In genomic region chr12:99986797-99987196, GRCm38 (mm10) we compare ENCODE assay signal across 19 mouse cellular contexts. TPM values are rescaled to one million over a fixed set of nuclear protein-coding genes. Genes with fewer than 3 reads are reported as not detected.
"Had no signal": no experiment of that assay in that cellular context is flagged by ENCODE, and none has a peak within 500 bp of the region (broad histone marks: within the 10 kb centered on the region; RNA-seq: fewer than 3 reads in every experiment).

No protein-coding gene starts in this region.

- H3K9me3 ChIP-seq: liver, embryonic 15.5 days; midbrain, embryonic 12.5 days; neural tube, embryonic 15.5 days had no signal

- H3K27ac ChIP-seq: layer of hippocampus, adult 2 months; limb, embryonic 13.5 days; liver, embryonic 15.5 days; midbrain, embryonic 12.5 days; neural tube, embryonic 15.5 days had no signal

- H3K4me1 ChIP-seq: limb, embryonic 13.5 days; liver, embryonic 15.5 days; midbrain, embryonic 12.5 days; neural tube, embryonic 15.5 days had no signal

- H3K27me3 ChIP-seq: limb, embryonic 13.5 days; liver, embryonic 15.5 days; midbrain, embryonic 12.5 days; neural tube, embryonic 15.5 days had no signal

- ATAC-seq: inflammation-experienced regulatory T-cells, adult 6 months; intestine, postnatal 0 days; lung, postnatal 0 days; midbrain, embryonic 16.5 days had no signal

- H3K4me3 ChIP-seq: layer of hippocampus, adult 2 months; limb, embryonic 13.5 days; liver, embryonic 15.5 days; midbrain, embryonic 12.5 days; myocyte; neural tube, embryonic 15.5 days had no signal

- H3K4me2 ChIP-seq: limb, embryonic 13.5 days; liver, embryonic 11.5 days; liver, embryonic 15.5 days; midbrain, embryonic 12.5 days; neural tube, embryonic 15.5 days had no signal

- DNase-seq: kidney, adult 9 months; kidney, postnatal 10 days; kidney, postnatal 4 days; lung, adult 2 months; lung, postnatal 36 days; thymus, adult 18-20 months; thymus, postnatal 25 days had no signal

- H3K9ac ChIP-seq: limb, embryonic 13.5 days; liver, embryonic 15.5 days; midbrain, embryonic 12.5 days; neural tube, embryonic 15.5 days had no signal

- H3K36me3 ChIP-seq: limb, embryonic 13.5 days; liver, embryonic 15.5 days; midbrain, embryonic 12.5 days; neural tube, embryonic 15.5 days had no signal

RNA-seq across cellular contexts. Expression of gene Kcnk13, which starts 22.5 kb away (rescaled TPM):
- total RNA-seq: megakaryocyte-erythroid progenitor cell, adult 5-6 weeks had no signal
- polyA plus RNA-seq: inflammation-experienced regulatory T-cells, adult 6 months had no signal
